Mouse (Mus musculus) erythroblast, adult 5-6 weeks (primary cell): ENCODE measurements around the gene Rest. TPM values are rescaled to one million over a fixed set of nuclear protein-coding genes. Genes with fewer than 3 reads are reported as not detected.

Experiments used
- ATAC-seq: replicated peaks from 2 replicates; pipeline ENCODE4 v1.8.0; 2016; ENCODE audit warnings: moderate number of reproducible peaks, mild to moderate bottlenecking, moderate TSS enrichment, inconsistent platforms; ENCODE audit not compliant: poor library complexity, low FRiP score, severe bottlenecking
- total RNA-seq, 2 experiments: library from RNA; stranded (forward) in 1 of 2; stranded (reverse) in 1 of 2; fragments of 150-400 nt in 1 of 2; fragments of 200-764, 138-1000 nt in 1 of 2; gene quantifications; 2 replicates each; pipeline versions ENCODE4 v1.2.3 to v1.2.4; 2015 to 2017; ENCODE audit warnings: low replicate concordance in 2 of 2

Rest gene
- total RNA-seq, 2 experiments from 2014 or later: 10.8 to 12.5 TPM

DNA sequence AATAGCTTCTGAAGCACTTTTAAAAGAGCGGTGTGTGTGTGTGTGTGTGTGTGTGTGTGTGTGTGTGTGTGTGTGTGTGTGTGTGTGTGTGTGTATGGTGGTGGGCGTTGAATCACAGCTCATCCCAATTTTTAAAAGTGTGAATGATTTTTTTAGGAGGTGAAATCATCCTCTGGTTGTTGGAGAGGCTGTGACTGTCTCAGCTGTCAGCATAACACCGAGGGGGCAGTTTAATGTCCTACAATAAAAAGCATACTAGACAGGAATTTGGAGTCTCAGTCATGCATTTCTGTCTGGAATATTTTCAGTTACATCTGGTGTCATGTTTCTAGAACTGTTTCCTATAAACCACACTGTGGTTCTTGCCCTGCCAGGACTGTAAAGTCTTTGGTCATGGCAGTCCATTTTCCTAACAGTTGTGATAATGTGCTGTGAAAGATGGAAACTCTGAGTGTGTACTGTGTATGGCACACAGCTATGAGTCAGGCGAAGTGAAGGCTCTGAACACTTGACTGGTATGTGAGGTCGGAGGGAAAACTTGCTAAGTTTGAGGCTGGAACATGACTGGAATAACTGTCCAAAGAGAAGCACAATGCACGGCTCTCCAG is 36.1 kb downstream of the Rest start:
- ATAC-seq: no peak

DNA sequence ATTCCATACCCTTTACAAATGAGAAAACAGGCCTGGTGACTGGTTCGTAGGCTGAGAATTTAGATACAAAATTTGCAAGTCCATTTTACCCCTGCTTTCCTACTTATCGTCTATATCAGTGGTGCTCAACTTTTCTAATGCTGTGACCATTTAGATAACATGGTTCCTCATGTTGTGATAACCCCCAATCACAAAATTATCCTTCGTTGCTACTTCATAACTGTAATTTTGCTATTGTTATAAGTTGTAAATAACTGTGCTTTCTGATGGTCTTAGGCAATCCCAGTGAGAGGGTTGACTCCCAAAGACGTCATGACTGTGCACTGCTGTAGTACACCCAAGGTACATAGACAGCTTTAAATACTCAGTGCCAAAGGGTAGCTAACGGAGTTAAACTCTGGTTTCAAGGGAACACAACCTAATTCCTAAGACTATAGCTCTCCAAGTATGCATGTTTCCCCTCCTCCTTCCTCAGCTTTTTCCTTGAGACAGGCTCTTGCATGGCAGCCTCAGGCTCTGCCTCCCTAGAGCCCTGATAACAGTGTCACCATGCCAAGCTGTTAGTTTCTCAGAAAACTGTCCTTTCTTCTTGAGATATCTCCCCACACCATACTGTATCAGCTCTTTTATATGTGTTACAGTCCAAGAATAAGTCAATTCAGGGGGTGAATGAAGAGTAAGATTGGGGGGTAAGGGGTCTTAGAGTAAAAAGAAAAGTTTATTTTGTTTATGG is 42.7 kb downstream of the Rest start:
- no peak for ATAC-seq

DNA sequence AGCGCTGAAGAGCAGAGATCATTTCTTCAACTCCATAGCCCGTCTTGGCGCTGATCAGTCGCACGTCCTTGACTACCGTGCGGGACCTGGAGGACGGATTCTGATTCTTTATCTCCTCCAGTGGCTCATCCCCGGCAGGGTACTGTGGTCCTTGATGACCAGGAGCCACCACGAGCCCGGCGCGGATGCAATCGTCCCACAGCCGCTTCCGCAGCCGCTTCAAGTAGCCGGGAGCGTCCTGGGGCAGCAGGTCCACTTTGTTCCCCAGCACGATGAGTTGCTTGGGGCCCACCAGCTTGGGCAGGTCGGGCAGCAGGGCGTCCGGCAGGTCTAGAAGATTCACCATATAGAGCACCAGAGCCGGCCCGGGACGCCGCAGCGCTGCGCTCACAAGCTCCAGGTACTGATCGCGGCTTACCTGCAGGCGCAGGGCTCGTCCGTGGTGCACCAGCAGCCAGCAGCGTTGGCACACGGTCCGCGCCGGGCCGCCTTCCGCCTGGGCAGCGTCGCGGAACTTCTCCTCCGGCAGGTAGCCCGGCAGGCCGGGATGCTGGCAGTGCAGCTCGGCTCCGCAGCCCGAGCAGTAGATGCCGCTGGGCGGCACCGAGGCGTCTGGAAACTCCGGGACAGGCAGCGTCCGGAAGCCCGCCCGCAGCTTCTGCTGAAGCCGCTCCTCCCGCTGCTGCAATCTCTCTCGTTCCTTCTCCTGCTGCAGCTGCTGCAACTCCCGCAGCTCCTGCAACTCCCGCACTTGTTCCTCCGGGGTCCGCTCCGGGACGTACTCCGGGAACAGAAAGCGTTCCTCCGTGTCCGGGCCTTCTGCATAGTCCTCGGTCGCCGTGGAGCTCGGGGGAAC is 44.0 kb downstream of the Rest start:
- ATAC-seq: peak; percentile 9

DNA sequence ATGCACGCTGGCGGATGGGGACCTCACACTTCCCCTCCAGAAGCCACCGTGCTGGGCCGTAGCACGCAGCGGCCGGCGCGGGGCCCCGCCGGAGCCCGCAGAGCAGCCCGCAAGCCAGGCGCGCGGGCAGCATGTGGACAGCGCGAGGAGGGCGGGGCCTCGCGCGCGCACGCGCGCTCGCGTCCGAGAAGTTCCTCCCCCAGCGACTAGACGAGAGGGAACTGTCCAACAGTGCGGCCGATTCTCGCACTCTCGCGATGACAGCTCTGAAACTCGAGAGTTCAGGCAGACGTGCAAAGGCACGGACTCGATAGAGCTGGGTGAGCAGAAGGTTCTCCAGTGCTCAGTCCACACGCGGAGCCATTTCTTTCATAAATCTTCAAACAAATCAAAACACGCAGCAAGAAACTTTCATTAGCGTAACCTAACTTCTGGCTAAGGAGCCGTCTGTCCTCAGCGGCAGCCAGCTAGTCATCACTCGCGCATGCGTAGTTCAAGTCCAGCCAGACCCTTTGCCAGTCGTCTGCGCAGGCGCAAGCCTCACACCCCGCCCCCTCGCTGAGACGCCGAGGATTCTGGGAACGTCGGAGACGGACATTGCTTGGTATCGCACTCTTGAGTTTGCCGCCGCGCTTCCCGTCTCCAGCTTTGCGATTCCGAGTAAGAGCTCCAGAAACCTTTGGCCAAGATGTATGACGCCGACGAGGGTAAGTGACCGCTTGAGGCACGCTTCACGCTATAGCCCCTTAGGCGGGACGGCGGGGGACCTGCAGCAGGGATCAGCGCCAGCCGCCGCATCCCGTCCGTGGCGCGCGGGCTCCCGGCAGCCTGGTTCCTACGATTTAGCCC is 44.9 kb downstream of the Rest start, which contains the start of the genes Noa1 and Polr2b:
Noa1 (minus strand) TSS at position 161 of the 849 bp plus-strand sequence.
Polr2b (plus strand) TSS at position 224 of the 849 bp plus-strand sequence.
- ATAC-seq: peak; percentile 94

DNA sequence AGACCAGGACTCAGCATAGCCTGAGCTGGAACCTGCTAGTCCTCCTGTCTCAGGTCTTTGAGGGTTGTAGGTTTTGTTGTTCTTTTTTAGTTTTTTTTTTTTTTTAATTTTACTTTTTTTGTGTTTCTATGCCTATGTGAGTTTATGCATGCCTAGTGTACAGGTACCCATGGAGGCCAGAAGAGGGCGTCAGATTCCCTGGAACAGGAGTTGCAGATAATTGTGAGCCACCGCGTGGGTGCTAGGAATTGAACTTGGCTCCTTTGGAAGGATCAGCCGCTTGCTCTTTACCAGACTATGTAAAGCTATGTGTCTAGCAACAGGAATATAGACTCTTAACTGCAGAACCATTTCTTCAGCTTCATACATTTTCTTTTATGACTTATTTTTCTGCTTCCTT is 48.9 kb downstream of the Rest start:
- no peak for ATAC-seq

DNA sequence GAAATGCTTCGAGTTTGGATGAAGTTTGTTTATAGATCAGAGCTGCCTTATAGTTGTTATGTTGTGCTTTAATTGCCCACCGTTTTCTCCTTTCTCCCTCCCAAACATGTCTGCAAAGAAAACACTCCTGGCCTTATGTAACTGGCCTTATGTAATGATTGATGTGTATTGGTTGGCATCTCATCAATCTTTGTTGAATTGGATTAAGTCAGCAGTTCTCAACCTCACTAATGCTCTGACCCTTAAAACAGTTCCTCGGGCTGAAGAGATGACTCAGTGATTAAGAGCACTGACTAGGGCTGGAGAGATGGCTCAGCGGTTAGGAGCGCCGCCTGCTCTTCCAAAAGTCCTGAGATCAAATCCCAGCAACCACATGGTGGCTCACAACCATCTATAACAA is 49.7 kb downstream of the Rest start:
- ATAC-seq: no peak

DNA sequence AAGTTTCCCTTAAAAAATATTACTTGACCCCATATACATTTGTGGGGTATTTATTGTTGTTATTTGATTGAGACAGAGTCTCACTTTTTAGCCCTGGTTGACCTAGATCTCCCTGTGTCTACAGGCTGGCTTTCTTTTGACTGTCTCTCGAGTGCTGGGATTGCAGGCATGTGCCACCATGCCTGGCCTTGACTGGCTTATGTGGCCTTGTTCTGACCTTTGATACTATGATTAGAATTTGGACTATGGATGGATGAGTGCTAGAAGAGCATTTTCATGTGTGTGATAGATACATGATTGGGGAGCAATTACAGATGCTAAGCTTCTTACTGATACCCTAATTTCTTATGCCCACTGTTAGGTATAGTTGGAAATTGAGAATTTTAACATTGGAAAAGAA is 59.6 kb downstream of the Rest start:
- ATAC-seq: no peak

DNA sequence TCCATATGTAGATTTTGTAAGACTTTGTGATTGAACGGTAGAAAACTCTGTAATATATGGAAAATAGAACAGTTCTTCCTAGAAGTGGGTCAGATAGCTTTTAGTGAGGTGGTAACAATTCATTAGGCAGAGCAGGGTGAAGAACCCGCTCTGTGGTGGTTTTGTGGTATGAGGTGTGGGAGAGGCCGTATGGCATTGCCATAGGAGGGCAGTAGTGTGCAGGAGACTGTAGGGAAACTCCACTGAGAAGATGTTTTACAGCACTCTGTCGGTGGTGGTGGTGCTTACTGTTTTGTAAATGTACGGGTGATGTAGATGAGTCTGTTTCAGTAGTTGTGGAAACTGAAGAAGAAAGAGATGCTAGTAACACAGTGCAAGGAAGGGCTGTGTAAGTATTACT is 64.9 kb downstream of the Rest start:
- no peak for ATAC-seq

Other genes with a start within 250 kb of the Rest start
- gene Thegl, start 249.5 kb upstream of the Rest start, total RNA-seq (2015; ENCODE audit: low replicate concordance): 0.84 TPM in 1 of 2 replicates, not detected in the other
- gene Thegl, start 249.5 kb upstream of the Rest start, total RNA-seq (2017; ENCODE audit: low replicate concordance): not detected in 2 replicates
- gene Hopx, start 150.4 kb upstream of the Rest start, total RNA-seq (2015; ENCODE audit: low replicate concordance): 11.3 TPM in 1 of 2 replicates, not detected in the other
- 3.3 and 6.4 TPM in 2 replicates for gene Hopx, start 150.4 kb upstream of the Rest start, total RNA-seq (2017; ENCODE audit: low replicate concordance)
- gene Spink2, start 54.0 kb upstream of the Rest start, total RNA-seq (2015; ENCODE audit: low replicate concordance): not detected in 2 replicates
- not detected in 2 replicates for gene Spink2, start 54.0 kb upstream of the Rest start, total RNA-seq (2017; ENCODE audit: low replicate concordance)
- 4.4 and 32.6 TPM in 2 replicates for gene Noa1, start 44.6 kb downstream of the Rest start, total RNA-seq (2015; ENCODE audit: low replicate concordance)
- 2.4 and 6.6 TPM in 2 replicates for gene Noa1, start 44.6 kb downstream of the Rest start, total RNA-seq (2017; ENCODE audit: low replicate concordance)
- gene Polr2b, start 44.7 kb downstream of the Rest start, total RNA-seq (2015; ENCODE audit: low replicate concordance): 34.6 and 38.0 TPM in 2 replicates
- 38.7 and 69.1 TPM in 2 replicates for gene Polr2b, start 44.7 kb downstream of the Rest start, total RNA-seq (2017; ENCODE audit: low replicate concordance)
- gene Igfbp7, start 142.6 kb downstream of the Rest start, total RNA-seq (2015; ENCODE audit: low replicate concordance): 0.84 TPM in 1 of 2 replicates, not detected in the other
- 0.70 and 0.77 TPM in 2 replicates for gene Igfbp7, start 142.6 kb downstream of the Rest start, total RNA-seq (2017; ENCODE audit: low replicate concordance)